Mouse (Mus musculus): ENCODE measurements around the gene Dtx2. TPM values are rescaled to one million over a fixed set of nuclear protein-coding genes. Genes with fewer than 3 reads are reported as not detected.

Dtx2 gene
- total RNA-seq, 2 experiments from 2014 or later = 8.0 to 9.5 TPM

DNA sequence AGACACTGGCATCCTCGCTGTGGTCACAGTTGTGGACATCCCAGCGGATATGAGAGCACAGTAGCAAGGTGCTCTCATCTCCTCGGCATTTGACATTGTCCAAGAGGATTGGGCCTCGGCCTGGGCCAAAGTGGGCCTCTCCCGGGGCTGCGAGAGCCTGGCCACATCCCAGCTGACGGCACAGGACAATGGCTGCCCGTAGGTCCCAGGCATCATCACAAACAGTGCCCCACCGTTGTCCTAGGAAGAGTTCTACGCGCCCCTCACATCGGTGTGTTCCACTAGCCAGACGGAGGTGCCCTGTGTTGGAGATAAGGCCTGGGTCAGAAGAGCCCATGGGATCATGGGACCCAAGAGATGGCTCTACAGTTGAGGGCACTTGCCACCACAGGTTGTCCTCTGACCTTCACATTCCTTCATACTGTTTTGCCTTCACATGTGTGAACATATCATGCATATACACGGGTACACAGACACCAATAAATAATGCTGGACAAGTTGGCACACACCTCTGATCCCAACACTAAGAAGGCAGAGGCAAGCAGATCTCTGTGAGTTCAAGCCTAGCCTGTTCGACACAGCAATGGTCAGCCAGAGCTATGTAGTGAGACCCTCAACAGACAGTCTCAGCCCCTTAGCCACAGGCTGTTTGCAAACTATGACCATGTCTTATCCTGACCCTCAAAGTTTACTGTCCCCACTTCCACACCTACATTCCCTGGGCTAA, 33.5 kb upstream of the Dtx2 start:
- no peak overlapping the region for H3K4me3 ChIP-seq
- no peak for DNase-seq (ENCODE audit: extremely low spot score in 1 of 2, low spot score in 2 of 2)
- TF ChIP-seq CTCF (IDR thresholded peaks at IDR 0.05) = no peak
- intact Hi-C loops (cut with DNase I) = no loop called here
- peak overlapping the region; percentile 98 for H3K27ac ChIP-seq

DNA sequence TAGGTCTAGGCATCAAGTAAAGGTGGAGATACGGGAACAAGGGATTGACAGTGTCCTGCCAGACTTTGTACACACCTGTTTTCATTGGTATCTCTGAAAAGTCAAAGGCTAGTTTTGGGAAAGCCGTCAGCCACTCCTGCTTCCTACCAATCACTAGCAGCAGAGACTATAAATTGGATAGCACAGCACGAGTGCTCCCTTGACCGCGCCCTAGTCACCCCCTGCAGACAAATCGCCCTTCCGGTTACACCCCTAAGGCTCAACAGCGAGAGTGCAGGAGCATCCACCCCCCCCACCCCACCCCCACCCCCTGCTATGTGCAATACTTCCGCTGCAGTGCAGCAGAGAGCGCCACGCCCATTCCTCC, 32.5 kb upstream of the Dtx2 start:
- no peak for DNase-seq (ENCODE audit: extremely low spot score in 1 of 2, low spot score in 2 of 2)
- H3K27ac ChIP-seq = peak overlapping the region; percentile 98
- TF ChIP-seq CTCF (IDR thresholded peaks at IDR 0.05) = no peak
- H3K4me3 ChIP-seq = peak overlapping the region; percentile 87
- intact Hi-C loops (cut with DNase I) = loop anchor here (1.0 to 2.0 kb wide), 2 partner anchors 28 to 57 kb away; partner anchors contain the start of gene Ywhag

DNA sequence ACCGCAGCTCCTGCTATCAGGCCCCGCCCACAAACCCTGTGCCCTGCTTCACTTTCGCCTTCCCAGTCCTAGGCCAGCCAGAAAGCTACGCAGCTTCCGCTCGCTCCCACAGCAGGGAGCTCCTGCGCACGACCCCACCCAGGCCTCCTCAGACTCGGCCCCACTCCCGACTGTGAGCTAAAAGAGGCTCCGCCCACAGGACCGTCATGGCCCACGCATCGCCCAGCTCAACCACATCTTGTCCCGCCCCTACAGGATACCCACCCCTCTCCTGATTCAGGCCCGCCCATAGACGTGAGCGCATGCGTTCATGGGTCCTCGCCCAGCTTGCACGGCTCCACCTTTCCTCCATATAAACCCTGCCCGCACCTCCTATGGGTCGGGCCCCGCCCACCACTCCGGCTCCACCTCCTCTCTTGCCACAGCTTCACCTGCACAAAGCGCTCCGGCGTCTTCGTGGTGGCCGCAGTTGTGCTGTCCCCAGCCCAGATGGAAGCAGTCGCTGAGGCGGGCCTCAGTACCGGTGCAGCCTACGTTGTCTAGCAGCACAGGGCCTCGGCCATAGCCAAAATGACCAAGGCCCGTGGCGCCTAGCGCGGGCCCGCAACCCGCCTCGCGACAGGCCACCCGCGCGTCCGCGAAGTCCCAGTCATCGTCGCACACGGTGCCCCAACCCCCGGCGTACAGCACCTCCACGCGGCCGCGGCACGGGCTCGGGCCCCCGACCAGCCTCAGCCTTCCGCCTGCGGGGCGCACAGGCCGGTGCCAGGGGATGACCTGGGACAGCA, 31.9 kb upstream of the Dtx2 start:
- no peak; the same call in none of the 2 replicates for TF ChIP-seq CTCF (IDR thresholded peaks at IDR 0.05)
- peak overlapping the region; percentile 98 for H3K27ac ChIP-seq
- peak overlapping the region; percentile 87 for H3K4me3 ChIP-seq
- DNase-seq (ENCODE audit: extremely low spot score in 1 of 2, low spot score in 2 of 2) = peak; percentile 92 to 96
- intact Hi-C loops (cut with DNase I) = loop anchor here (1.0 to 2.0 kb wide), 2 partner anchors 28 to 58 kb away; partner anchors contain the start of gene Ywhag

DNA sequence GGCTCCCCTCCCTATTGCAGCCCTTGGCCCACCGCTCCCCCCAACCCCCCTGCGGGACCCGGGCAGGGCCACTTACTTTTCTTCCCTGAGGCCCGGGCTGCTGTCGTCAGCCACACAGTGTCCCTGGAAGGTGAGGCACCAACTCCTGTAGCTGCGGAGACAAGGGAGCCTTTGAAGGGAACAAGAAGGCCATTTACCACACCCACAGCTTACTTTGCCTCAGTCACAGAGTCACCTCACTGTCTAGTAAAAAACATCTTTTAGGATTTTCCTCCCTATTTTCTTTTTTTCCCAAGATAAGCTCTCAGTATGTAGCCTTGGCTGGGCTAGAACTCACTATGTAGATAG, 31.3 kb upstream of the Dtx2 start:
- Histone ChIP-seq H3K4me3 (peak overlapping the region; percentile 87), H3K27ac (peak overlapping the region; percentile 98)
- DNase-seq (ENCODE audit: extremely low spot score in 1 of 2, low spot score in 2 of 2) = peak in 1 of 2 experiments; percentile 35
- intact Hi-C loops (cut with DNase I) = loop anchor here (2.0 kb wide), 1 partner anchor 58 kb away; no protein-coding TSS in a partner anchor
- TF ChIP-seq CTCF (IDR thresholded peaks at IDR 0.05) = no peak

DNA sequence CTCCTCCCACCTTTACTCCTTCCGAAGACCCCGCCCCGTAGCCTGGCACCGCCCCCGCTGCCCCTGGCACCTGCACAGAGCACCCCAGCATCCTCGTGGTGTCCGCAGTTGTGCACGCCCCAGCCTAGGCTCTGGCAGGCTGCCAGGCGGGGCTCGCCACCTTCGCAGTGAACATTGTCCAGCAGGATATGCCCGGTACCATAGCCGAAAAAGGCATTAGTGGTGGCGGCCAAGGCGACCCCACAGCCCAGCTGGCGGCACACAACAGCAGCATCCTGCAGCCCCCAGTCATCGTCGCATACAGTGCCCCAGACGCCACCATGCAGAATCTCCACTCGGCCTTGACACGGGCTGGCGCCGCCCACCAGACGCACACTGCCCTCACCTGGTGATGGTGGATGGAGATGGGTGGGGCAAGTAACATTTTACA, 29.1 kb upstream of the Dtx2 start:
- intact Hi-C loops (cut with DNase I) = no loop called here
- H3K4me3 ChIP-seq = no peak overlapping the region
- no peak for DNase-seq (ENCODE audit: extremely low spot score in 1 of 2, low spot score in 2 of 2)
- no peak overlapping the region for H3K27ac ChIP-seq
- TF ChIP-seq CTCF (IDR thresholded peaks at IDR 0.05) = no peak; the same call in 1 of the 2 replicates

DNA sequence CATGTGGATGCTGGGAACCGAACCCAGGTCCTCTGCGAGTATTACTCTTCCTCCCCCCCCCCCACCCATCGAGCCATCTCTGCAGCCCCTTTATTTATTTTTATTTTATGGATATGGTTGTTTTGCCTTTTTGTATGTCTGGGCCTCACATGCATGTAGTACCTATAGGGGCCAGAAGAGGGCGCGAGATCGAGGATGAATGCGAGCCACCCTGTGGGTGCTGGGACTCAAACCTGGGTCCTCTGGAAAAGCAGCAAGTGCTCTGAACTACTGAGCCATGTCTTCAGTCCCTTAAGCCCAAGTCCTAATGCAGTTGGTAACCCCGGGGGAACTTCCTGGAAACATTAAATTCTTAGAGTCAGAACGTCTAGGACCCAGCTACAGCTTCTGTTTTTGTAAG, 27.7 kb upstream of the Dtx2 start:
- peak; percentile 38 for TF ChIP-seq CTCF (IDR thresholded peaks at IDR 0.05)
- intact Hi-C loops (cut with DNase I) = no loop called here

DNA sequence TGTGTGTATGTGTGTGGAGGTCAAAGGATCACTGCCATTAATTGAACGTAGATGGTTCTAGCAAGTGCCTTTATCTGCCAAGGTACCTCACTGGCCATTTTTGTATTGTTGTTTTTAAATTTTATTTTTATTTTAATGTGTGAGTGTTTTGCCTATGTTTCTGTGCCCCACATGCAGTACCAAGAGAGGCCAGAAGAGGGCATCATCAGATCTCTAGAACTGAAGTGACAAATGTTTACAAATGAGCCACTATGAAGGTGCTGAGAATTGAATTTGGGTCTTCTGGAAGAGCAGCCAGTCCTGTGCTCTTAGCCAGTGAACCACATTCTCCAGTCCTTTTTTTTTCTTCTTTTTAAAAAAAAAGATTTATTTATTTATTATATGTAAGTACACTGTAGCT, 25.8 kb upstream of the Dtx2 start:
- H3K27ac ChIP-seq = no peak overlapping the region
- peak; percentile 86 for TF ChIP-seq CTCF (IDR thresholded peaks at IDR 0.05)
- intact Hi-C loops (cut with DNase I) = no loop called here
- DNase-seq (ENCODE audit: extremely low spot score in 1 of 2, low spot score in 2 of 2) = peak in 1 of 2 experiments; percentile 30
- H3K4me3 ChIP-seq = no peak overlapping the region

More for the DNA sequence above, 27.7 kb upstream of the Dtx2 start:
- Histone ChIP-seq H3K4me3 (no peak overlapping the region), H3K27ac (no peak overlapping the region)
- DNase-seq (ENCODE audit: extremely low spot score in 1 of 2, low spot score in 2 of 2) = no peak

DNA sequence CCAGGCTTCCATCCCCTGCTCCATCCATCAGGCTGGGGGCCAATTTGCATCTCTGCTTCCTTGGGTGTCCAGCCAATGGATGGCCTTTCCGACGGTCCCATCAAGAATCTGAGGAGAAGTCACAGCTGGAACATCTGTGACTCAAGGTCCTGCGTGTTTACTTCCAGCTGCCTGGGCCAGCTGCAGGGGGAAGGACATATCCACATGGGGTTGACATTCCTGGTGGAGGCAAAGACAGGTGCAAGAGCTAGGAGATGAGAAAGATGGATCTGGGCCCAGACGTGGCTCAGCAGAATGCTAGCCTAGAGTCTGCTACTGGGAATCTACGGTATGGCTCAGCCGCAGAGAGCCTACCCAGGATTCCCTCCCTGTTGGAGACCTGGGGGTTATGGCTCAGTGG, 24.4 kb upstream of the Dtx2 start:
- Histone ChIP-seq H3K27ac (no peak overlapping the region), H3K4me3 (no peak overlapping the region)
- intact Hi-C loops (cut with DNase I) = no loop called here
- DNase-seq (ENCODE audit: extremely low spot score in 1 of 2, low spot score in 2 of 2) = no peak
- TF ChIP-seq CTCF (IDR thresholded peaks at IDR 0.05) = no peak

DNA sequence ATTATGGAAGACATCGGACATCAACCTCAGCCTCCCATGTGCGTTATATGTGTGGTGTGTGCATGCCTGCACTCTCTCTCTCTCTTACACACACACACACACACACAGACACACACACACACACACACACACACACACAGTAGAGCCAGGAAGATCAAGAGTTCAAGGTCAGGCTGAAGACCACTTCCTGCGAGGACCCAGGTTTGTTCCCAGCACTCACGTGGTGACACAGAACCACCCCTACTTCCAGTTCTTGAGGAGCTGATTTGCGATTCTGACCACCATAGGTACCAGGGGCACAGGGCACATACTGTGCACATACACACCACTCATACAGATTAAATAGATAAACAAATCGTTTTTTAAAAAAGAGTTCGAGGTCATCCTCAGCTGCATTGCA, 22.7 kb upstream of the Dtx2 start:
- H3K4me3 ChIP-seq = no peak overlapping the region
- intact Hi-C loops (cut with DNase I) = no loop called here
- no peak for TF ChIP-seq CTCF (IDR thresholded peaks at IDR 0.05)
- H3K27ac ChIP-seq = no peak overlapping the region
- DNase-seq (ENCODE audit: extremely low spot score in 1 of 2, low spot score in 2 of 2) = no peak

DNA sequence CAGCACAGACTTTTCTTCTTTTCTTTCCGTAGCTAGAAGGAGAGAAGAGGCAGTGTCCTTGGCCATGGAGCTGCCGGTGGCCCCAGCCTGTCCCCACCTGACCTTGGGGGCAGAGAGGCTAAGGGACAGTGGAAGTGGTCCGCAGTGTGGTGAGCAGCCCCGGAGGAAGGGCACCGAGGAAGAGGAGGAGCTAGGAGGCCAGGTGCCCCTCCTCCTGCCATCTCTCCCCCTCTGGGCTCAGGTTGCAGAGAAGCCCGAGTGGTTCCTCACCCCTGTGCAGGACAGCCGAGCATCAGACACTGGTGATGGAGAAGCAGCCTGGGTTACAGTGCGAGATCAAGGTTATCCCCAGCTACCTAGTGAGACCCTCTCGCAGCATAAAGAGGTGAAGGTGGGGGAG, 20.2 kb upstream of the Dtx2 start, which contains the start of gene Ssc4d:
Gene Ssc4d (minus strand): TSS at position 167 of the 400 bp plus-strand sequence.
- intact Hi-C loops (cut with DNase I) = no loop called here
- no peak for DNase-seq (ENCODE audit: extremely low spot score in 1 of 2, low spot score in 2 of 2)
- no peak for TF ChIP-seq CTCF (IDR thresholded peaks at IDR 0.05)

DNA sequence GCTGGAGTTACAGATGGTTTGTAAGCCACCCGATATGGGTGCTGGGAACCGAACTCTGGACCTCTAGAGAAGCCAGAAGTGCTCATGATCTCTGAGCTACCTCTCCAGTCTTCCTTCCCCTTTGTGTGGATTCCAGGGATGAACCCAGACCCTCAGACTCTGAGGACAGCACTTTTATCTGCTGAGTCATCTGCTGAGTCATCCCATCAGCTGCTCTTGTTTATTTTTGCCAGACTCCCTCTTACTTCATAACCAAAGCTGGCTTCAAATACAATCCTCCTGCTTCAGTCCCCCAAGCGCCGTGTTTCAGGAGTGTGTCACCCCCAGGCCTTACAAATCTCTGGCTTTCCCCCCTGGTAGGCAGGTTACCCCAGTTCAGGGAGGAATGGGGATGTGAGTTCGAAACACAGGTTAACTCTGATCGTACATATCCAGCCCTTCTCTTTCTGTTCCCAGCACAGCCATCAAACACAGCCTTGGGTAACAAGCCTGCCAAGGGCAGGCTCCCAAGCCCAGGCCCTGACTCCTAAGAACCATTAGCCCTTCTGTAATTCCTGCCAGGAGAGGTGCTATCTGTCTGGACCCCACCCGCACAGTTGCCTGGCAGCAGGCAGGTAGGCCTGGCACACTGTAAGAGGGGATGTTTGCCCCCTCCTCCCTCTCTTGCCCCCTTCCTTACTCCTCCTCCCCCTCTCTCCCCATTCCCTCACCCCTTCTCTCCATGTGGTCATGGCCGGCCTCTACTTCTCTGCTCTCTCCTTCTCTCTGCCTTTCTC, 18.5 kb upstream of the Dtx2 start:
- H3K27ac ChIP-seq = no peak overlapping the region
- DNase-seq (ENCODE audit: extremely low spot score in 1 of 2, low spot score in 2 of 2) = no peak
- H3K4me3 ChIP-seq = no peak overlapping the region
- TF ChIP-seq CTCF (IDR thresholded peaks at IDR 0.05) = no peak
- intact Hi-C loops (cut with DNase I) = no loop called here

More for the DNA sequence above, 20.2 kb upstream of the Dtx2 start, which contains the start of gene Ssc4d:
- H3K27ac ChIP-seq = no peak within 1 kb of the TSS
- H3K4me3 ChIP-seq = no peak within 1 kb of the TSS

Measured in left cerebral cortex, adult 2 months (tissue).